Mouse (Mus musculus) right cerebral cortex, adult 2 months (tissue): ENCODE data around the gene Gm20441.
"Not testable (repeated sequence)": the region's sequence is repeated elsewhere in the genome, so short reads cannot be mapped to it uniquely, and the experiment has no call there.

Experiments used
- DNase-seq, 2 experiments: peaks; one replicate each; pipeline ENCODE4 v3.0.0; 2021 to 2022; ENCODE audit warnings: low spot score in 2 of 2

The Gm20441 gene

DNA sequence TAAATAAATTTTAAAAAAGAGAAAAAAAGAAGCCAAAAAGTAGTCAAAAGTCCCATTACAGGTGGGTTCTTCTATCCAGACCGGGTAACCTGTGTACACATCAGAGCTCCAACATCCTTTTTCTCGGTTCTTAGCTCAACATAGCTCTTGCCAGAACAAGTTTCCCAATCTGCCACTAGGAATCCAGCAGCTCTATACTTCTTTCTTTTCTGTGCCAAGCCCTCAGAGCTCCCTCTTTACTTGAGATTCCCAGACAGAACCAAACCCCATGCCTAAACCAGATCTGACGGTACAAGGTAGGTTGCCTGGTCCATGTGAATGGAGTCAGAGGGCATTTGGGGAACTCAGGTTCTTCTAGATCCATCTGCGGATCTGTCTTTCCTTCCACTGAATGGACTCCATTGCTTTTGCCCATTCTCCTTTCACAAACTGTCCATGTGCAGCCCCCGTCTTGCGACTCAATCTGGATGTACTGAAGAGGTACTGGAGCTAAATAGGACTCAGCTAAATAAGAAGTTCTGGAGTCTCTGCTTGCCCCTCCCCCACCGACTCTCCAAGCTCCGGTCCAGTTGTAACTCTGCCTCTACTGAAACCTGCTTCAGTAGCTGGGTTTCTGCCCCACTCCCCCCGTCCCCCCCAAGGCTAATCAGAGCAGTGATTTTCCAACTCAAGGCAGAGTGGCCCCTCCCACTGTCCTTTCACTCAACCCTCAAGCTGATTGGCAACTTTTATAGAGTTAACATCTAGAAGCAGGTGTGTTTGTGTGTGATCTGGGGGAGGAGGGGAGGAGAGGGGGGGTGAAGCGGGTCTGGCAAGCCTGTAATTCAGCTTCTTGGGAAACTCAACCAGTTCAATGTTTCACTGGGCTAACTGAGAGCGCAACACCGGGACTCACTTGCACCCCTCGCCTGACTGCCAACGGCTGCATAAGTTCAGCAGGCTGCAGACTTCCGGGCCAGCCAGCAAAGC is 1.3 kb downstream of the Gm20441 start:
- DNase-seq, result no peak

DNA sequence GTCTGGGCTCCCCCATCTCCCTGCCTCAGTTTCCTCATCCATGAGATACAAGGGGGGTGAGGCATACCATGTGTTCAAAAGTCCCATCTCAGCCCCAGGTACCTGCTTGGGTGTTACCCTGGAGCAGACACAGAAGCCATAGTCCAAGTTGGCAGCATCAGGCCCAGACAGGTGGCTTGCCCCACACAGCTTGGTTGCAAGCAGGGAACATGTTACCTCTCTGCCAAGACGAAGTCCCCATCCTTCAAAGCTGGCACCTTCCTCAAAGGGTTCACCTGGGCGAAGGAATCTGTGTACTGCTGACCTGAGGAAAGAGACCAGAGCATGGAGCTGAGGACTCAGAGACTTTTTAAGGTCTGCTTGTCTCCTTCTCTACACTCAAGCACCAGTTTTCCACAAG is 2.9 kb downstream of the Gm20441 start:
- no peak for DNase-seq

DNA sequence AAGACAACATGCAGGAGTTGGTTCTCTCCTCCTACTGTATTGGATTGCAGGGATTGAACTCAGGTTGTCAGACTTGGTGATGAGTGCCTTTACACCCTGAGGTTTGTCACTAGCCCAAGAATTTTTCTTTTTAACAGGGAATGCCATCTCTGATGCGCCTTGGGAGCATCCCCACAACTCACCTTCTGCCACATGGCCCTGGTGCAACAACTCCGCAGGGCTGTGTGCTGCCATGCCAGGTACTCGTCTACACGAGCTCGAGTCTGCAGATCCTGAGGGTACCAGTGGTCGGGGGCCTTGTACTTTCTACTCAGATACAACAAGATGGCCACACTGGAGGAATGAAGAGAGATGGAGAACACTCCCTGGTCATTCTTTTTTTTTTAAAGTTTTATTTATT is 4.2 kb downstream of the Gm20441 start:
- DNase-seq, result no peak

DNA sequence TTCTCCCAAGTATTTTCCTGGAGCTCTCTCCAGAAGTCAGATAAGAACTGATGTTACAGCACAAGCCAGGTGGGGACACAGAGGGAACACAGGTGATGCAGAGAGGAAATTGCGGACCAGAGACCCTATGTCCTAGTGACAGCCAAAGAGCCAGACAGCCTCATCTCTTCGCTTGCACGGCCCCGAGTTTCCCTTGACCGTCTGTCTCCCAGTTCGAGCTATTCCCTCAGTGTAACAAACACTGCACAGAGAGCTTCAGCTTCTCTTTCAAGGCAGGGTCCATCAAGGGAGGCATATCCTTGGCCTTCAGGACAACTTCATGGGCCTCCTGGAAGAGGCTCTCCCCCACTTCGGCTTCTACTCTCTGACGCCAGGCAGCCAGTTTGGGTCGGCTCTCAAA is 6.2 kb downstream of the Gm20441 start:
- no peak for DNase-seq

DNA sequence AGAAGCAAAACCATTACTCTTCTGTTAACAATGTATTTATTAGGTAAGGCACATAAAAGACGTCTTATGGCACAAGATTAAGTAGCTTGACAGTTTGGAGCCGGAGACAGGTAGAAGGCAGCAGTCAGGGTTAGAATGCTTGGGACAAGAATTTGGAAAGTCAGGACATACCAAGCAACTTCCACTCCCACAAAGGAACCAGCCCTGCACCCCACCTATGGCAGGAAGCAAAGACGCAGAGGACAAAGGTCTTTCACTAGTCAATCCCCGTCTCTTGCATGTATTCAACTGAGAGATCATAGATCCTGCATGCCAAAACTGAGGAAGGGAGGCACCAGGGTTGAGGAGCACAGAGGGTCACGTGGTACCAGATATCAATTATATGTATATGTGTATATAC is 6.7 kb downstream of the Gm20441 start:
- DNase-seq, result no peak

DNA sequence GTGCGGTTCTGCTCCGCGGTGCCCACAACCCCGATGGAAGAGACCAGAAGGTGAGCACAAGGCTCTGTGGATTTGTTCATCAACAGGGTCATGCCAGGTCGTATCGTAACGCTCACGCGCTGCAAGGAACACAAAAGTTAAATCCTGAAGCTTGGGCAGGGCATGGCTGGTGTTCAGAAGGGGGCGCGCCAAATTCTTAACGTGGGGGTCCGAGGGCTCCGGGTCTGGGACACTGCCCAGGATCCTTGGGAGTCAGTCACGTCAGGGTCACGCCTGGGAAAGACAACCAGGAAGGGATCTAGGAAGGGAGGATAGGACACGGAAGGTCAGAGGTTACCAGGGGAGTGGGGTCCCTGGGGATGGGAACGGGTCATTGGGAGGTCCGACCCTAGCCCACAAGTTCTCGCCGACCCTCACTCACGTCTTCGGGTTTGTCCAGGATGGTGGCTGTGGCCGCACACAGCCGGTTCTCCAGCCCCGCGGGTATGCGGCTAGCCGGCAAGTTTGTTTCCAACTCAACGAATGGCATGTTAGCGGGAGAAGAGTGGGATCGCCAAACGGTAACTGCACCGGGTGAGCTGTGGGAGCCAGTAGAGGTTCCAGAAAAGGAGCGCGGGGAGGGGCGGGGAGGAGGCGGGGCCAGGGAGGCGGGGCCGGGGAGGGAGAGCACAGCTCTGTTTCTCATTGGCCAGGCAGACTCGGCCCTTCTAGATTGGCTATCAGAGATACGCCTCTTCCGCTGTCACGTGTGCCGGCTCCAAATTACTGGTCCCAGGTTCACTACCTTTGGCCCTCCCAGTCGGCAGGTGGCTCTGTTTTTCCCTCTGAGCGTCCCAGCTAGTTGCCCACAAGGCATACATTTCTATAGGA is 7.7 kb downstream of the Gm20441 start, which contains the start of gene Ddt:
Gene Ddt, minus strand, starts transcription at position 620 of the 870 bp plus-strand sequence.
- DNase-seq, result peak; percentile 83

DNA sequence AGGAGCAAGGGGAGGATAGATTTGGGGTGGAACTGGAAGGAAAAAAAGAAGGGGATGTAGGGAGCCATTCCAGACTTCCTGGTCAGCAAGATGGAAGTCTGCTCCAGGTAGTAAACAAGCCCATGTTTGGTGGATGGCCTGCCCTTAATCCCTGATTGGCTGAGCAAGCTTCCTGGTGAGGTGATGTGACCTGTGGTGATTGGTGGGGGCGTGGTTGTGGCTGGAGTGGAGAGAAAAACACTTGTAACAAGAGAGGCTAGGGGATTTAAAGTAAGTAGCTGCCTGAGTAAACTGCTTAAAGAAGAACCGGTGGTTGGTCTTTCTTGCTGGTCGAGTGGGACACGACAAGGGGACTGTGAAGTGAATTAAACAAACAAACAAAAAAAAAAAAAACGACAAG is 13.0 kb downstream of the Gm20441 start:
- not testable (repeated sequence) for DNase-seq

DNA sequence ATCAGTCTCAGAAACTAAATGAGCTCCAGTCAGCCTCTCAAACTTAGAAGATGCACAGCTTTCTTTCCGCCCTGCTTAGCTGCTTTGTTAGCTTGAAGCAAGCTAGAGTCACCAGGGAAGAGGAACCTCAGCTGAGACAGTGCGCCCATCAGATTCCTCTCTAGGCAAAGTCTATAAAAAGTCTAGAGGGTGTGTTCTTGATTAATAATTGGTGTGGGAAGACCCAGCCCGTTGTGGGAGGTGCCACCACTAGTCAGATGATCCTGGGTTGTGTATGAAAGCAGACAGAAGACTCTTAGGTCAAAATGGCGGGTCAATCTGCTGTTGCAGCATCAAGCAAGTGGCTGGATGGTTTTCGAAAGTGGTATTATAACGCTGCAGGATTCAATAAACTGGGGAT is 13.9 kb downstream of the Gm20441 start:
- DNase-seq, result no peak

DNA sequence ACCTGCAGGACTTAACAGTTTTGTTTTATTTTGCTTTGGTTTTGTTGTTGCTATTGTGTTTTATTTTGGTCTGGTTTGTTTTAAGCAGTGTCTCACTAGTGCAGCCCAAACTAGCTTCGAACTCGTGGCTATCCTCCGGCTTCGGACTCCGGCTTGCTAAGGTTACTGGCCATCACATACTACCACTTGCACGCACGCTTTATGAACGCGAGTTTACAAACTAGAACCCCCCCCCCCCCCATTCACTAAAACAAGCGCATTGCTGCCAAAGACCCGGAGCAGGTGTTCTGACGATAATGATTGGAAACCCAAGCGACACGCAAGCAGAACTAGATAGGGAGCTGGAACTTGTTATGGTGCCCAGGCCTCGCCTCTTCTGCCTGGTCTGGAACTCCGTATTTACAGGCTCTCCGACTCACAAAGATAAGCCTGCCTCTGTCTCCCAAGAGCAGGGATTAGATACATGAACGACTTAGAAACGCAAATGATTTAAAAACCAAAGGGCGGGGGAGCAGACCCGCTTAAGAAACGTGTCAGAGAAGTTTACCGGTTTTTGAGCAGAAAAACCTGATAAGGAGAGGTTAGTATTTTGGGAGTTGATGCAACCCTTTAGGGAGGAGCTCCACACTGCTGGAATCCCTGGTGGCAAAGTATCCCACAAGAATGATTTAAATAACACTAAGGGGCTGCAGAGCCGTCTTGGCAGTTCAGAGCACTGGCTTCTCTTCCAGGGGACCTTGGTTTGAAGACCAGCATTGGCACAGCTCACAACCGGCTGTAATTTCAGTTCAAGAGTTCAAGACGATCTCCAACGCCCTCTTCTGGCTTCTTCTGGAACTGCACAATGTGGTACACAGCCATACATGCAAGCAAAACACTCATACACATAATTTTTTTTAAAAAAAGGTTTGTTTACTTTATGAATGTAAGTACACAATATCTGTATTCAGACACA is 16.0 kb downstream of the Gm20441 start:
- DNase-seq, result peak; percentile 42 to 52

DNA sequence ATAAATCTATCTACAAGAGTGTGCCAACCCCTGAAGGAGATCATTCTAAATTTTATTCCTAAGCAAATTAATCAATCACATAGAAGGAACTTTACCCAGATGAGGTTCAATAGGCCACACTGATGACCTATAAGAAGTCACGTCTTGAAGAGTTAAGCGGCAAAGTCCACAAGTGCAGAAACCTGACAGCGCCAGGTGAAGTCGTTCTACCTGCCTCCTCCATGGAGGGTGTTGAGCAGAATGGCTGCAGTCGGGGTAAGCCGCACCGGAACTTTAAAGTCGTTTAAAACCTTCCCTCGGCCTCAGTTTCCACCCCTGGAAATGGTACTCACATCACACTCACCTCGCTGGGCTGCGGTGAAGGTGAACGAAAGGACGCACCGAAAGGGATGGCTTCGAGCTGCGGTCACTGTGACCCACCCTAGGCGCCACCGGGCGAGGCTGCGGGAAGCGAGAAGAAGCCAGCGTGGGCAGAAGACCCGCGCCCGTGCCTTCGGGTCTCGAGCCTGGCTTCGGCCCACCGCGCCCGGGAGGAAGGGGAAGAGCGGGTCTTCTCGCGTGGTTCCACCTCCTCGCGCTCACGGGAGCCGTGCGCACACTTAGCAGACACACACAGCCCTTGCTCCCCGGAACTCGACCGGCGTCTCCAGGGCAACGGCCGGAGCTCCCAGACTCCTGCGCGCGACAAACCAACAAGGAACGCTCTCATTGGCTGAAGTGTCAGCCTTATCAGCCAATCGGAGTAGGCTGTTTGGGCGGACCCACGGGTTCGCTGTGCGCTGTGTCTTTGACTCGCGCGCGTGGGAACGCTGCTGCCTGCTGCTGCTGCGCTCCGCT is 16.9 kb downstream of the Gm20441 start, which contains the start of gene Cabin1:
Gene Cabin1, minus strand, starts transcription at position 660 of the 837 bp plus-strand sequence.
- peak; percentile 99 for DNase-seq

DNA sequence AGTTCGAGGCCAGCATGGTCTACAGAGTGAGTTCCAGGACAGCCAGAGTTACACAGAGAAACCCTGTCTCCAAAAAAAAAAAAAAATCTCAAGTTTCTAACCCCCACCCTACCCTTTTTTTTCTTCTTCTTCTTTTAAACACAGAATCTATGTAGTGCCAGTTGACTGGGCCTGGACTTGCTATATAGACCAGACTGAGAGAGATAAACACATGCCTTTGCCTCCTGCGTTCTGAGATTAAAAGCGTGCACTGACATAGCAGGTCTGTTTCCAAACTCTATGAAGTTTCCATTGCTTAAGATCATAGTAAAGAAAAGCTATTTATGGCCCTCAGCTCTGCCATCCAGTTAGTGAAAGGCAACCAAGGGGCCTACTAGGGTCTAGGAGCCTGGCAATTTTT is 18.3 kb downstream of the Gm20441 start:
- no peak for DNase-seq

DNA sequence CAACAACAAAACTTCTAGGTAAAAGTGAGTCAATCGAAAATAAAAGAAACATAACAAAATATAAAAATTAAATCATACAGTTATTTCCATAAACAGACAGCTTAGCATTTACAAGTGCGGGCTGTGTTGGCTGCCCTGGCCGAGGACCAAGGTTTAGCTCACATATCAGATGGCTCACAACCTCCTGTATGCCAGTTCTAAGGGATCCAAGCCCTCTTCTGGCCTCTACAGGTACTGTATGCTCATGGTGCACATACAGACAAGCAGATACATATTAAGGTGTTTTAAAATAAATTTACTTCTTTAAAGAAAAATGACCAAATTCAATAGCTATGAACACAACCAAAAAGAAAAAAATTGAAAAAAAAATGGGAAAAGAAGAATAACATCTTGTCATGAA is 20.4 kb downstream of the Gm20441 start:
- DNase-seq, result no peak

DNA sequence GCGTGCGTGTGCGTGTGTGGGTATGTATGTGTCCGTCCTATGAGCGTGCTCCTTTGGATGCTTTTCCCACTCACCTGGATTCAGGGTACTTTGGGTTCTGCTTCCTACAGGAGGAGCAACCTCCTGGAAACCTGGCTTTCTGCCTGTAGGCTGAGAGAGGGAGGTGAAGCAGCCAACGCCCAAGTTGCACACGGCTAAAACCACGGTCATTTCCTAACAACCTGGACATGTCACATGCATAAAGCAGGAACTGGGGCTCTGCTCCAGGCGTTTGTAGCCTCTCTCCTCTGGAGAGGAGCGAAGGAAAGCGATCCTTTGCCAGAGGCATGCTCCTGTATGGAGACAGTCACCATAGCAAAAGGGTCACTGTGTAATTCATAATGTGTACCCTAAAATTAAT is 24.0 kb downstream of the Gm20441 start:
- no peak for DNase-seq

DNA sequence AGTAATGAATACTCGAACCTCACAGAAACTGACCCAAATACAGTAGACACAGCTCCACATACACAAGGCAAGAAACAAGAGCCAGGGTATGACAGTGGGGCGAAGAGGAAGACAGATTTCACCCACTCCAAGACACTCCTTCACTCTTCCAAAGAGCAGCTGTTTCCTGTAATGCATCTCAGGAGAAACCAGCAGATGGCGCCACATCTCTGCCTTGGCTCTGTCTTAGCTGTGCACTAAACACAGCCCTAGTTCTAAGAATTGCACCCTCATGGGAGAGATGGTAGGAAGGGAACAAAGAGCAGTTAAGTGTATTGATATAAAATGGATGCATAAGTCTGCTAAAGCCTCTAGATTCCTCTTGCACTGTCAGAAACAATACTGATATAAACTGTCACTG is 36.7 kb downstream of the Gm20441 start:
- peak; percentile 91 to 93 for DNase-seq

DNA sequence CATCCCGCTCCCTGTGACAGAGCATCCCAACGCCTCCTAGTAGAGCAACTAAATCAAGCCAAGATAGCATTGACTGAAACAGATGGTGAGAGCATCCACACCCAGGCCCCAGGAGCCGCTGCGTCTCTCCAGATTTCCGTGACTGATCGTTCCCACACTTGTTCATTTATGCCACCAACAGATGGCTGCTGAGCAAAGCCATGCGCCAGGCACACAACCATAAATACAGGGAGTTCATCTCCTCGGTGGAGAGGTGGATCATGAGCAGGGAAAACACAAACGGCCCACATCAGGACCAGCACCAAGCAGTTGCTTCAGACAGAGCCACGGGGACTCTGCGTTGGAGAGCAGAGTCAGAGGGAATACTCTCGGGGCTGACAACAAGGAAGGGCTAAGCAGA is 37.4 kb downstream of the Gm20441 start:
- DNase-seq, result peak; percentile 84 to 86

DNA sequence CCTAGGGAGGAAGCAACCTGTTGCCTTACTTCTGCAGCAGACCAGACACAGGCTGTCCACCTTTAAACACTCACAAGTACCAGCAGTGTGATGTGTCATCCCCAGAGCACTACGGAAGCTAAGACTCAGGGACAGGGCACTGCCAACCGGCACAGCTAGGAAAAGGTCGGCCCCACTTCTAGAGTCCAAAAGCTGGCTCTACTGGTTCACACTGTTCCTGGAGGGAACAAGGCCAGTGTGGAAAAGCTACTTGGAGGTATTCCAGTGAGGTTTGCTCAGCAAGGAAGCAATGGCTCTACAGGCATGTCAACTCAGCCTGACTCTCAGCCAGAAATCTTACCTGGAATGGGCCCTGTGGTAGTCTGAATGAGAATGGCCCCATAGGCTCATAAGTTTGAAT is 39.9 kb downstream of the Gm20441 start:
- DNase-seq, result no peak

DNA sequence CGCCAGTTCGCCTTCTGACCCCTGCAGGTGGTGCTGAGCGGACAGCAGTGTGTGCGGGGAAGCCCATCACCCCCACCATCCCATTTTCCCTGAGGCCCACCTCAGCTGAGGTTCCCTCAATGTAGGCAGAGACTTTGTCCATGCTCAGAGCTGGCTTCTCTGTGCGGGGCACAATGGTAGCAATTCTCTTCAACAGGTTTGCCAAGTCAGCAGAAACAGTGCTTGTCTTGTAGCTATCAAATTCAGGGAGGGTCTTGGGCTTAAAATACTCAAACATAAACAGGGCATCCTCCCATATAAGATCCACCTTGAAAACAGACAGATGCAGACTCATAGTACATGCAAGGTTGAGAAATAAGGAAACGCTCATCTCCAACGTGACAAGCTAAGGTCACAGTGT is 55.3 kb downstream of the Gm20441 start:
- DNase-seq, result no peak
